Mouse (Mus musculus): ENCODE measurements at regions not wholly inside any gene's neighbourhood (a gene's known extent, or its start where the extent isn't known, plus 50 kb on each side); places are given as distances from the start of the nearest gene placed in this dataset.

- TF ChIP-seq HCFC1 (IDR thresholded peaks at IDR 0.05; ENCODE audit: borderline replicate concordance, insufficient read depth, low read length) (no peak), CHD2 (IDR thresholded peaks at IDR 0.05; ENCODE audit: low read depth, low read length) (no peak), ZC3H11A (IDR thresholded peaks at IDR 0.05; ENCODE audit: borderline replicate concordance, low read depth, low read length) (no peak)
These were observed 548.9 kb downstream of the Utrn start for GRCm38 (mm10) chr10:12320311-12320710.

All from ES-E14 (cell line).